Mouse (Mus musculus): Measurements from ENCODE around the gene Nbea. TPM values are rescaled to one million over a fixed set of nuclear protein-coding genes. Genes with fewer than 3 reads are reported as not detected.
A peak's percentile ranks its signal among the peaks of the same experiment; 100 is the strongest.

Nbea gene
- 3.2 TPM for polyA plus RNA-seq (2012; fragmentation: generic; extraction: Trizol)
- long read RNA-seq, experiment 1: 0 reads
- long read RNA-seq, experiment 2: 0 reads

GRCm38 (mm10) chr3:56183159-56184133, at the start of gene Nbea:
Nbea (minus strand) TSS chr3:56183701.
- Histone ChIP-seq H3K79me3 (ENCODE audit: low read depth) (no peaks in the 10 kb centered on the region), H3K4me3 (ENCODE audit: insufficient read depth, poor library complexity, severe bottlenecking) (peak within 1 kb of the TSS; percentile 55), H3K36me3 (ENCODE audit: control insufficient read depth, insufficient read depth) (no peaks in the 10 kb centered on the region), H3K79me2 (ENCODE audit: control insufficient read depth, insufficient read depth) (peaks cover 4% of the 10 kb centered on the region), H3ac (ENCODE audit: control insufficient read depth, insufficient read length, low read depth) (peak within 1 kb of the TSS; percentile 87), H3K27me3 (ENCODE audit: control insufficient read depth, insufficient read depth, insufficient read length) (no peaks in the 10 kb centered on the region)
- no peak for TF ChIP-seq MYOG (IDR thresholded peaks at IDR 0.05; ENCODE audit: control insufficient read depth, extremely low read depth, insufficient read length)
- TF ChIP-seq FOSL1 (IDR thresholded peaks at IDR 0.05; ENCODE audit: insufficient read depth, low read length, poor library complexity, severe bottlenecking): no peak
- TF ChIP-seq CEBPB (IDR thresholded peaks at IDR 0.05; ENCODE audit: low read depth): no peak
- TF ChIP-seq CTCF (IDR thresholded peaks at IDR 0.05; ENCODE audit: control insufficient read depth, insufficient read depth, insufficient read length): peak; percentile 20
- no peak for TF ChIP-seq MAX (IDR thresholded peaks at IDR 0.05)

GRCm38 (mm10) chr3:56229283-56229682, 45.8 kb upstream of the Nbea start:
- no peak for TF ChIP-seq MAX (IDR thresholded peaks at IDR 0.05)
- TF ChIP-seq CEBPB (IDR thresholded peaks at IDR 0.05; ENCODE audit: low read depth): no peak
- no peak for TF ChIP-seq FOSL1 (IDR thresholded peaks at IDR 0.05; ENCODE audit: insufficient read depth, low read length, poor library complexity, severe bottlenecking)
- peak; percentile 50 for TF ChIP-seq USF1 (IDR thresholded peaks at IDR 0.05; ENCODE audit: low read depth)
- no peak for TF ChIP-seq CTCF (IDR thresholded peaks at IDR 0.05; ENCODE audit: control insufficient read depth, insufficient read depth, insufficient read length)
- no peak for TF ChIP-seq MYOD1 (IDR thresholded peaks at IDR 0.05; ENCODE audit: control insufficient read depth, insufficient read length, low read depth)
- no peak for TF ChIP-seq MYOG (IDR thresholded peaks at IDR 0.05; ENCODE audit: control insufficient read depth, extremely low read depth, insufficient read length)
- no peak overlapping the region for H3K4me3 ChIP-seq (ENCODE audit: insufficient read depth, poor library complexity, severe bottlenecking)
- H3K79me2 ChIP-seq (ENCODE audit: control insufficient read depth, insufficient read depth): no peaks in the 10 kb centered on the region
- H3K27me3 ChIP-seq (ENCODE audit: control insufficient read depth, insufficient read depth, insufficient read length): no peaks in the 10 kb centered on the region
- no peak overlapping the region for H3ac ChIP-seq (ENCODE audit: control insufficient read depth, insufficient read length, low read depth)
- H3K36me3 ChIP-seq (ENCODE audit: control insufficient read depth, insufficient read depth): no peaks in the 10 kb centered on the region
- no peaks in the 10 kb centered on the region for H3K79me3 ChIP-seq (ENCODE audit: low read depth)

- Histone ChIP-seq H3K79me3 (ENCODE audit: low read depth) (no peaks in the 10 kb centered on the region), H3ac (ENCODE audit: control insufficient read depth, insufficient read length, low read depth) (no peak overlapping the region), H3K36me3 (ENCODE audit: control insufficient read depth, insufficient read depth) (no peaks in the 10 kb centered on the region), H3K4me3 (ENCODE audit: insufficient read depth, poor library complexity, severe bottlenecking) (no peak overlapping the region), H3K27me3 (ENCODE audit: control insufficient read depth, insufficient read depth, insufficient read length) (no peaks in the 10 kb centered on the region), H3K79me2 (ENCODE audit: control insufficient read depth, insufficient read depth) (no peaks in the 10 kb centered on the region)
- TF ChIP-seq USF1 (IDR thresholded peaks at IDR 0.05; ENCODE audit: low read depth) (no peak), MYOG (IDR thresholded peaks at IDR 0.05; ENCODE audit: control insufficient read depth, extremely low read depth, insufficient read length) (no peak), CTCF (IDR thresholded peaks at IDR 0.05; ENCODE audit: control insufficient read depth, insufficient read depth, insufficient read length) (no peak), MAX (IDR thresholded peaks at IDR 0.05) (no peak), CEBPB (IDR thresholded peaks at IDR 0.05; ENCODE audit: low read depth) (no peak), FOSL1 (IDR thresholded peaks at IDR 0.05; ENCODE audit: insufficient read depth, low read length, poor library complexity, severe bottlenecking) (no peak), MYOD1 (IDR thresholded peaks at IDR 0.05; ENCODE audit: control insufficient read depth, insufficient read length, low read depth) (no peak)
These were observed 32.5 kb upstream of the Nbea start for GRCm38 (mm10) chr3:56215989-56216388.

- no peak for TF ChIP-seq CEBPB (IDR thresholded peaks at IDR 0.05; ENCODE audit: low read depth)
- TF ChIP-seq CTCF (IDR thresholded peaks at IDR 0.05; ENCODE audit: control insufficient read depth, insufficient read depth, insufficient read length): no peak
- no peak for TF ChIP-seq MAX (IDR thresholded peaks at IDR 0.05)
- TF ChIP-seq MYOD1 (IDR thresholded peaks at IDR 0.05; ENCODE audit: control insufficient read depth, insufficient read length, low read depth): no peak
- no peak for TF ChIP-seq FOSL1 (IDR thresholded peaks at IDR 0.05; ENCODE audit: insufficient read depth, low read length, poor library complexity, severe bottlenecking)
- TF ChIP-seq MYOG (IDR thresholded peaks at IDR 0.05; ENCODE audit: control insufficient read depth, extremely low read depth, insufficient read length): no peak
- no peak for TF ChIP-seq USF1 (IDR thresholded peaks at IDR 0.05; ENCODE audit: low read depth)
- H3ac ChIP-seq (ENCODE audit: control insufficient read depth, insufficient read length, low read depth): no peak overlapping the region
- no peaks in the 10 kb centered on the region for H3K79me2 ChIP-seq (ENCODE audit: control insufficient read depth, insufficient read depth)
- H3K36me3 ChIP-seq (ENCODE audit: control insufficient read depth, insufficient read depth): no peaks in the 10 kb centered on the region
- H3K79me3 ChIP-seq (ENCODE audit: low read depth): no peaks in the 10 kb centered on the region
- H3K27me3 ChIP-seq (ENCODE audit: control insufficient read depth, insufficient read depth, insufficient read length): no peaks in the 10 kb centered on the region
- H3K4me3 ChIP-seq (ENCODE audit: insufficient read depth, poor library complexity, severe bottlenecking): no peak overlapping the region
These were observed 20.5 kb upstream of the Nbea start for GRCm38 (mm10) chr3:56203968-56204367.

DNA sequence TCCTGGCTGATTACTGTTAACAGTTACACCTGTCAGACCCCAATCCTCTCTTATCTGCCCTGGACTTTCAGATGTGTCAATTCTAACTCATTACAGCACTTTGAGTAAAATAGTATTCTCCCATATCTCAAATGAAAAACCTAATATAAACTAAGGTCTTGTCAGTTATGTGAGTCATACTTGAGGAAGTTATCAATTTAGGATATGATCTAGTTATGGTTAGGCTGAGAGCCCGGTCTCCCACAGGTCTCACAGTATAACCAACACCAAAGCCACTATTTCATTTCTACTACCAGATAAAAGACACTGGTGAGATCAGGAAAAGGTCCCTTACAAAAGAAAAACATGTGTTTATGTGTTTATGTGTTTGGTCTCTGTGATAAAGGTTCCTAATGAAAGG, 4.7 kb upstream of the Nbea start:
- Histone ChIP-seq H3ac (ENCODE audit: control insufficient read depth, insufficient read length, low read depth) (no peak overlapping the region), H3K36me3 (ENCODE audit: control insufficient read depth, insufficient read depth) (no peaks in the 10 kb centered on the region), H3K79me3 (ENCODE audit: low read depth) (no peaks in the 10 kb centered on the region), H3K4me3 (ENCODE audit: insufficient read depth, poor library complexity, severe bottlenecking) (no peak overlapping the region), H3K79me2 (ENCODE audit: control insufficient read depth, insufficient read depth) (no peaks in the 10 kb centered on the region), H3K27me3 (ENCODE audit: control insufficient read depth, insufficient read depth, insufficient read length) (no peaks in the 10 kb centered on the region)
- TF ChIP-seq MYOD1 (IDR thresholded peaks at IDR 0.05; ENCODE audit: control insufficient read depth, insufficient read length, low read depth) (no peak), FOSL1 (IDR thresholded peaks at IDR 0.05; ENCODE audit: insufficient read depth, low read length, poor library complexity, severe bottlenecking) (no peak), CEBPB (IDR thresholded peaks at IDR 0.05; ENCODE audit: low read depth) (no peak), MAX (IDR thresholded peaks at IDR 0.05) (no peak), USF1 (IDR thresholded peaks at IDR 0.05; ENCODE audit: low read depth) (no peak), CTCF (IDR thresholded peaks at IDR 0.05; ENCODE audit: control insufficient read depth, insufficient read depth, insufficient read length) (no peak), MYOG (IDR thresholded peaks at IDR 0.05; ENCODE audit: control insufficient read depth, extremely low read depth, insufficient read length) (no peak)
